Mouse (Mus musculus) urinary bladder, postnatal 10 days (tissue): ENCODE measurements around the gene Plekho1.
"Not testable (repeated sequence)": the region's sequence is repeated elsewhere in the genome, so short reads cannot be mapped to it uniquely, and the experiment has no call there.

Experiments
- DNase-seq: peaks from one replicate; pipeline ENCODE4 v3.0.0; 2022; ENCODE audit warnings: low spot score

Plekho1 gene

DNA sequence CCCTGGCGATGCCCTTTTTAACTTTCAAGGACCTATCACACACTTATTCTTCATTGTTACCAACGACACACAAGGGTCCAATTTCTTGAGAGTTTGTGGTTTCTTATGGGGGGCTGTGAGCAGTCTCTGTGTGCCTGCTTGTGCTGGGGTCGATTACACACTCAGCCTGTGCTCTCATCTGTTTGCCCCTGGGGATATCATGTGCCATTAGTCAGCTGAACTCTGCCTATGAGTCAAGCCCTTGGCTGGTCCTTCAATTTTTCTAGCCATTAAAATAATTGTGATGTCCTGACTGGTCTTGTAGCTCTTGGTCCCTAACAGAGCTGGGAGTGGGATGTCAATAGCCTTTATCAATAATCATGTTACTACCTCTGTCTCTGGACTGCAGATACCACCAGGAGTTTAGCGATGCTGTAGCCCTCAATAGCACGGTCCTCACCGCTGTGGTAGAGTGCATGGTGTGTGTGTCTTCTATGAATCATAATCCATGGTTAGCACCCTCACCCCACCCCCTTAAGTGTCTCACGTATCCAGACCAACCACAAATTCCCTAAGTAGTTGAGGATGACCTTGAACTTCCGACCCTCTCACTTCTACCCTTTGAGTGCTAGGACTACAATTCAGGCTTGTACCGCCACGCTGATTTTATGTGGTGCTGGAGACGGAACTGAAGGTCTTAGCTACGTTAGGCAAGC lies 15.4 kb downstream of the Plekho1 start:
- no peak for DNase-seq

DNA sequence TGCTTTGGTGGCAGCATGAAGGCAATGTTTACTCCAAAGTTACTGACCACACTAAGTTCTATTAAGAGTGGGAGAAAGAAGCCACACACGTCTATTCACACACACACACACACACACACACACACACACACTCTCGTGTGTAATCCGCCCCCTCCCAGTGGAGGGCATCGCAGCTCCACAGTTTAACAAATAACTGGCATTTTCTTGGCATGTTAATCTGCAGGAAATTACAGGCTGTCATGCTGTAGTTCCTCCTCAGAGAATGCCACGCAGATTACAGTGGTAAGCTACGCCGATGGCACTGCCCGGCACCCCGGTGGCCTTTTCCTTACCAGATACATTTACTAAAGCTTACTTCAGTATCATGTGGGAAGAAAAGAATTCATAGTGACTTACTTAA lies 17.5 kb downstream of the Plekho1 start:
- DNase-seq = no peak

DNA sequence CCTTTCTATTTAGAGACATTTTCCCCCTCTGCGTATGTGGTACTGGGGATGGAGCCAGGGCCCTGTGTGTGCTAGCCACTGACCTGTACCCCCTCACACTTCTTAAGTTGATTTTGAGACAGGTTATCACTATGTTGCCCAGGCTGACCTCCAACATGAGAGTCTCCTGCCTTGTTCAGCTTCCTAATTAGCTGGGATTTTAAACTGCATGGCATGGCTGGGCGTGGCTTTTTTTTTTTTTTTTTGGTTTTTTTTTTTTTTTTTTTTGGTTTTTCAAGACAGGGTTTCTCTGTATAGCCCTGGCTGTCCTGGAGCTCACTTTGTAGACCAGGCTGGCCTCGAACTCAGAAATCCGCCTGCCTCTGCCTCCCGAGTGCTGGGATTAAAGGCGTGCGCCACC lies 18.2 kb downstream of the Plekho1 start:
- not testable (repeated sequence) for DNase-seq

DNA sequence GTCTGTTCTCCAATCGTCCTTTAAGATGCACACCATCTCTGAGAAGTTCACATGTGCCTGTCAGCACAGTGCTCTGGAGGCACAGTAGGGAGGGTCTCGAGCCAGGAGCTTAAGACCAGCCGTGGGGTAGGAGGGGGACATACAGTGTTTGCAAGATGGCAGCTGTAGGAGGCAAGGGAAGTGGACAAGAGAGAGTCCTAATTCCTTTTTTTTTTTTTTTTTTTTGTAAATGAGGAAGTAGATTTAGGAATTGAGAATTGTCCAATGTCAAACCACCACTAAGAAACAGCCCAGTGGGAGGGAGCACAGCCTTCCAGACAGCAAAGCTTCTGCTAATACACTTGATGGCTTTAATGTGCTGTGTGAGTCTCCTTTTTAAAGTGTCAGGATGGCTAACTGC lies 18.7 kb downstream of the Plekho1 start:
- DNase-seq = no peak

DNA sequence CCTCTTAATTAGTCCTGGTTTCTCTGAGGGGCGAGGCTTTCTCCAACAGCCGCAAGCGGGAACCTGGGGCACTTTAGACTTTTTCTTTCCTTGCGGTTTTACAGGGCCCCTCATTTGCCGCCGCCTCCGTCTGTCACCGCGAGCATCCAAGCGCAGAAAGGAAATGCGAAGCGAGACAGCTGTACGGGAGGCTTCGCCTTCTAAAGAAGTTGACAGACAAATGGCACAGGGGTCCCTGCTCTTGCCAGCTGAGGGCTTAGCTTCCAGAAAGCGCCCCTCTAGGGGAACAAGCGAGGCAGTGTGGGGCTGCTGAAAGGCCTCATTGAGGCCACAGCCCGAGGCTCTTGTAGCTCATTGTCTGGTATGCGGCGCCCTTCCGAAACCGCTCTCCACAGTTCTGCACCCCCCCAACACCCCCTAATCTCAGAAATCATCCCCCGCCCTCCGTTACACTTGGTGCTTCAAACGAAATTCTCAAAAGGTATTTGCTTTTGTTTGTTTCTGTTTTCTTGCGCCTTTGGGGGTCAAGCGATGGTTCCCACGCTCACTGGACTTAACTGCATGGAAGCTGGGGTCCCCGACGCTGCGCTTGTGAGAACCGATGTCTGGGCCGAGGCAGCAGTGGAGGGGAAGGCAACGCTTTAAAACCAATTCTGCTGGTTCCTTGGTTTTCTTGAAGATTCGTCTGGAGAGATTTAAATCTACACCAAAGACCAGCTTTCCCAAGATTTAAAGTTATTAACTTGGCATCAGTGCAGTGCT lies 22.7 kb downstream of the Plekho1 start:
- no peak for DNase-seq

DNA sequence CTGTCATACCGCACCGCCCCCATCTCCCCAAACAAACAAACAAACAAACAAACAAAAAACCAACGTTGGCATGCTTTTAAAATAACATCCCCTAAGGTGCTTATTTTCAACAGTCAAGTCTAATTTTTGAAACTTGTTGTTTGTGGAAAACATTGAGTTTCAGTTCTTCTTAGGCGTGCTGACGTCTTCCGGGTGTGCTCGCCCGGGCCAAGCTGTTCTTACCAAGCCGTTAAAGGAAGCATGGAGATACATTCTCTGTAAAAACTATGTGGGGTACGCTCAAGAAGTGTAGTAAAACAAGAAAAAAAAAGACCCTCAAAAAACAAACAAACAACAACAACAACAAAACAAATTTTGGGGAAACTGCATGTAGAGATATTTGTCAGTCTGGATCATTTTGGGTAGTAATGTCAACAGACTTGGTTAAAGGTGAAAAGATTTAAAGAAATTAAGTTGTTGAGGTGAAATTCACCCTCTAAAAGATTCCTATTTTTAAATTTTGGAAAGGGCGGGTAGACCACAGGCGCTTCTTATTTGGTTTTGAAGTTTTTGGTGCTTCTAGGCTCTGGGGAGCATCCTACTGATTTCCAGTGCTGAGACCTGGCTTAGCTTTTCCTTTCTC lies 23.4 kb downstream of the Plekho1 start:
- no peak for DNase-seq

DNA sequence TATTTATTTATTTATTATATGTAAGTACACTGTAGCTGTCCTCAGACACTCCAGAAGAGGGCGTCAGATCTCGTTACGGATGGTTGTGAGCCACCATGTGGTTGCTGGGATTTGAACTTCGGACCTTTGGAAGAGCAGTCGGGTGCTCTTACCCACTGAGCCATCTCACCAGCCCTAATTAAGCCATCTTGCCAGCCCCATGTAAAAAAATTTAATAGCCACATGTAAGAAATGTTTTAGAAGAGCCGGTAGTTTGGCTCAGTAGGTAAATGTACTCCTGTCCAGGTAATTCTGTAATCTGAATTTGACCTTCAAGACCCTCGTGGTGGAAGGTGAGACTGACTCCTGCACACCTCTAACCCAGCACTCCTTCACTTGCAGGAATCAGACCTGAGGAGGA lies 25.1 kb downstream of the Plekho1 start:
- not testable (repeated sequence) for DNase-seq

DNA sequence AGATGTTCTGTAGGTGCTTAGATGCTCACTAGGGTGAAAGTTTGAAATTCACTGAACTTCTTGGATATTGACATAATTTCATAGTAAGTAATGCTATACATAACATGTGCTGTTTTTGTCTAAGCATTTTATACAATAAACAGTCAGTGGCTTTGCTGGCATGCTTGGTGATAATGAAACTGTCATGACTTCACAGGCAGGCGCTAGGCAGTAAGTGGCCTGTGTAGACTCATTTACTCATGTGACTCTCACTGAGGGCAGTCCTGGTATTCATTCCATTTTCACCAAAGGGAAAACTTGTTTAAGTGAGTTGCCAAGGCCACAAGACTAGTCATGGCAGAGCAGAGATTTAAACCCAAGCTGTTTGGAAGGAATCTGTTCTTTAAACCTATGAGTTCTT lies 26.5 kb downstream of the Plekho1 start:
- no peak for DNase-seq

DNA sequence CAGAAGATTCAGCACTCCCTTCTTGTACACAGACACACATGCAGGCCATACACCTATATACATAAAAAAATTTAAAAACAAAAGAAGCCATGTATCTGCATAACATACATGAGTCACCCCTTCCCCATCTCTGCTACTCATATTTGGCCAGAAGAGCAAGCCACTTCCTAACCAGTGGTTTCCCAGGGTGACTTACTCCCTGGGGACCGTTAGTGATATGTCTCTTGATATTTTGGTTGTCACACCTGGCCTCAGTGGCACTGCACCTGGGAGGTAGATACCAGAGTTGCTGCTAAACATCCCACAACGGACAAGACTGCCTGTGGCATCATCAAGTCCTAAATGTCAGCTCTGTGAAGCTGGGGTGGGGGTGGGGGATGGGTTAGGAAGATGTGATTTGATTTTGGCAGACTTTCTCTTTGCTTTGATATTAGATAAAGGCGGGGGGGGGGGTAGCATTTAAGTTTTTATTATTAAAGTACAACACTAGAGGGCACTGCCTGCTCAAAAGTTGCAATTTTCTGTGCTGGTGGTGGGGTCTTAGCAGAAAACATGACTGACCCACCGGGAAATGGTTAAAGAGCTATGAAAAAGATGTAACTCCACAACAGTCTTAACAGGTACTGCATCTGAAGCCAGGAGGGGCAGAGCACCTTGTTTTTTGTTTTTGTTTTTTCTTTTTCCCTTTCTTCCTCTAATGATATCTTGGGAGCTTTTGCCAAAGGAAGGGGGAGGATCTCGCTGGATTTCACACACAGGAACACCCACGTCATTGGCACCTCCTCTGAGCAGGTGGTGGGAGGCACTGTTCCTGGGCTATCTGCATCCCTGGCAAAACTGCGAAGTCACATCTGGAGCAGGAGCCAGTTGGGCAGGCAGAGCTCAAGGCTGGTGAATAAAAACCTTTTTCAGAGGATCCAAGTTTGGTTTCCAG lies 30.0 kb downstream of the Plekho1 start:
- no peak for DNase-seq

DNA sequence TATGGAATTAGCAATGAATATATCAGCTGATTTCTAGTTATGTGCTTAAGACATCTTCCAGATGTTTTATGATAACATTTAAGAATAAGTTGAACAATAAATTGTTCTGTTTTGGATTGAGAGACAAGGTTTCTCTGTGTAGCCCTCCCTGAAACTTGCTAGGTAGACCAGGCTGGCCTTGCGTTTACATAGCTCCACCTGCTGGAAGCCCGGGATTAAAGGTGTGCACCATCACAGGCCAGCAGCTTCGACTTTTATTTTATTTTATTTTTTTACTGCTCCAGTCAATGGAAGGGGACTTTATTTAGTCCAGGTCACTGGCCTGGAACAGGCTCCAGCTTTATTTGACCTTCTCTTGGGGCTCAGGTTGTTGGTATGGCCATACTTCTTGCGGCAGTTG lies 32.1 kb downstream of the Plekho1 start:
- DNase-seq = no peak

DNA sequence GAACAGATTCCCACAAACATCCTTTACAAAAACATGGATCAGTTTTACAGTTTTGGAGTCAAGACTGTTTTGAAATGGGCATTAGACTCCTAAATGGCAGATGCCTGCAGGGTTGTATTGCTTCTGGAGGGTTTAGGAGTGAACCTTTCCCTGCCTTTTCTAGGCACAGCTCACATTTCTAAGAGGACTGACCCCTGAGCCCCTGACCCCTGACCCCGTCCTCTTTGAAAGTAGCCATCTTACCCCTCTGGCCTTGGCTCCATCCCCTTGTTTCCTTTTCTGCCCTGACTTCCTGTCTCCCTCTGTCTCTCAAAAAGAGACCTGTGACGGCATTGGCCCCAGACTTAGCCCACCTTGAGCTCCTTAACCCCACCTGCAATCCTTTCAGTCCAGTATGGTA lies 32.6 kb downstream of the Plekho1 start:
- no peak for DNase-seq

DNA sequence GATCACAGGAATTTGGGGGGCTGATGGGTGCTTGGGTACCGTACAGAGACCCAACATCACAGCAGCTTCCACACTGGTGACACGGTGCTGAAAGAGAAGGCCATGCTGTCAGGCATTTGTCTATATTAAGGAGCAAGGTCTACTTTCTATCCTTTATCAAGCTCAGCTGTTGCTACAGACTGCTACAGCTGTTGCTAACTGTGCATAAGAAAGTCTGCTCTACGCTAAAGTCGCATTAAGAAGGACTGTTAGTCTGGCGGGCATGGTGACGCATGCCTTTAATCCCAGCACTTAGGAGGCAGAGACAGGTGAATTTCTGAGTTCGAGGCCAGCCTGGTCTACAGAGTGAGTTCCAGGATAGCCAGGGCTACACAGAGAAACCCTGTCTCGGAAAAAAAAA lies 33.6 kb downstream of the Plekho1 start:
- DNase-seq = not testable (repeated sequence)

DNA sequence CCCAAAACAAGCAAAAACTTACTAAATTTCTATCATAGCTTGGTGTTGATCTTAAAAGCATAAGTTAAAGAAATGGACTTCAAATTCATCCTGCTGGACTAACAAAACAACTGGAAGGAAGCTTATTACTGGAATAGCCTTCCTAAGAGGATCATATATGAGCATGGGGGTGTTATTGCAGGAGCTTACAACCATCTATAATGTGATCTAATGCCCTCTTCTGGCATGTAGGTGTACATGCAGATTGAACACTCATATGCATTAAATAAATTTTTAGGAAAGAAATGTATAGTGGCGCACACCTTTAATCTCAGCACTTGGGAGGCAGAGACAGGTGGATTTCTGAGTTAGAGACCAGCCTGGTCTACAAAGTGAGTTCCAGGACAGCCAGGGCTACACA lies 36.0 kb downstream of the Plekho1 start:
- no peak for DNase-seq

DNA sequence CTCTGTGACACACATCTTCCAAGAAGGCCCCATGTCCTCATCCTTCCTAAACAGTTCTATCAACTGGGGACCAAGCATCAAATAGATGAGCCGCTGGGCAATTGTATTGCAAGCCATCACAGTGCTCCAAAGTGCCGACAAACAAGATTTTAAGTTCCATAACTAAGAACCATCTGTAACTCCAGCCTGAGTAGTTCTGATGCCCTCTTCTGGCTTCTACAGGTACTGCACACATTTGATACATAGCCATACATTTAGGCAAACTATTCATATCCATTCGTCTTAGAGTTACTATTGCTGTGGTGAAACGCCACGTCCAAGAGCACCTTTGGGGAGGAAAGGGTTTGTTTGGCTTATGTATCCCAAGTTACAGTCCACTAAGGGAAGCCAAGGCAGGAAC lies 36.7 kb downstream of the Plekho1 start:
- no peak for DNase-seq

DNA sequence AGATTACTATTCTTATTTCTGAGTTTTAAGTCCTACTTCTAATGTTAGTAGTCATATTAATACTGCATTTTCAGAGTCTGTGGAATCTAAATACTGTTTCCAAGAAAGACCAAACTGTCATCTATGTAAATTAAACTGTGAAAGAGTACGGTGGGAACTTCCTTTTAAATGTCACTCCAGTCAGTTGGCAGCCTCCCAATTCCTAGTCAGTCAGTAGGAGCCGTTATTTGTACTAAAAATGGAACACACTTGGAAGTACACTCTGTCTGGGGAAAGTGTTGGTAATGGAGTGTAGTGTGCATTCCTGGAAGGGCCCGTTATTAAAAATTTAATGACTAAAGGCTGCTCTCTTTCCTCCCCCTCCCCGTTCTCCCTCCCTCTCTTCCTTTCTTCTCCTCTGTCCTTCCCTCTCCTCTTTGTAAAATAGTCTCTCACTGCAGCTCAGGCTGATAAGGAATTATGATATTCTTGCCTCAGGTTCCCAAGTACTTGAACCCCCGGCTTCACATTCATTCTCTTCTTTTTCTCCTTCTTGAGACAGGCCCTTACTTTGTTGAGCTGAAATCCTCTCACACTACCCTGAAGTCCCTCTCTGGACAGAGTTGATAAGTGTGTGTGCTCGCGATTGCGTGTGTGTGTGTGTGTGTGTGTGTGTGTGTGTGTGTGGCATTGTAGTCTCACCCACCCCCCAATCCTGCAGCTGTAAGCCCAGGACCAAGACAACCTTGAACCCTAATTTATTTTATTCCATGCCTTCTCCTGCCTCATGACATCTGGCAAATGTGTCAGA lies 38.2 kb downstream of the Plekho1 start:
- DNase-seq = no peak

DNA sequence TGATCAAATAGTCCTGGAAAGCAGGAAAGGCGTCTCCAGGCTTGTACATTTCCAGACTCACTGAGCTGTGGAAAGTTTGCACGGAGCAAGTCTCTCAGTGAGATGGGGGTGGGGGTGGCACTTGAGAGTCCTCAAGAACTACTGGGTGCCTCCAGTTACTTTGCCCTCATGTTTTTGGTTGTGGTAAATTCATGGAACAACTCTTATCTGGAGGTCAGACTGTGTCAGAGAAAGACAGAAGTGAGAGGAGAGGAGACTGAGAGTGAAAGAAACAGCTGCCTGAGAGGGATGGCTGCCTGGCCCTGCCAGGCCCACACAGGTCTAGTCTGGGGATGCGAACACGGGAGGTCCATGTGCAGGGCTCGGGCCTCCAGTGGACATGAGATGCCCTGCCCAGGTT lies 40.5 kb downstream of the Plekho1 start:
- no peak for DNase-seq

DNA sequence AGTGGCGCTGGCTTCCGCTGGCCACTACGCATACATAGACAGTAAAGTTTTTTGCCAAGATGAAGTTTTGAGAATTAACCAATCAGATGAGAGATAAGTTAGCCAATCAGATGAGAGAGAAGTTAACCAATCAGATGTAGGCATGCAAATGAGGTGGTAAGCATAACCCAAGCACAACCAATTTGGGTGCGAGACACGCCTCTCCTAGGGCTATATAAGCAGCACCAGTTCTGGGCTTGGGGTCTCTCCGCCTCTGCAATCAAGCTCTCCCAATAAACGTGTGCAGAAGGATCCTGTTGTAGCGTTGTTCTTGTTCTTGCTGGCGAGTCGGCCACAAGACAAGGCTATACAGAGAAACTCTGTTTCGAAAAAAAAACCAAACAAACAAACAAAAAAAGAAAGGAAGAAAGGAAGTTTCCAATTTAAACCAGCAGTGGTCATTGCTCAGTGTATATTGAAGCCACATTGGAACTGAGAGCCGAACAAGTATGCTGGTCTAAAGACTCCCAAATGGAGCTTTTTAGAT lies 41.1 kb downstream of the Plekho1 start:
- not testable (repeated sequence) for DNase-seq

DNA sequence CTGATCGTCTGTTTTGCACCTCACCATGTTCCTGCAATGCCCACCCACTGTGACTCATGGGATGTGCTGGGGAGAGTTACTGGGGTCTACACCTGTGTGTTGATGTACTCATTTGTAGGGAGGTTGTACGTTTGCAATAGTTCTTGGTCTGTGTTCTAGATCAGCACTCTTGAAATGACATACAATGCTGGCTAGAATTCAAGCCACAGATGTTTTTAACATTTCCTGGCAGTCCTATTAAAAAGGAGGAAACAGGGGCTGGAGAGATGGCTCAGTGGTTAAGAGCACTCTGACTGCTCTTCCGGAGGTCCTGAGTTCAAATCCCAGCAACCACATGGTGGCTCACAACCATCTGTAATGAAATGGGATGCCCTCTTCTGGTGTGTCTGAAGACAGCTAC lies 42.3 kb downstream of the Plekho1 start:
- no peak for DNase-seq

DNA sequence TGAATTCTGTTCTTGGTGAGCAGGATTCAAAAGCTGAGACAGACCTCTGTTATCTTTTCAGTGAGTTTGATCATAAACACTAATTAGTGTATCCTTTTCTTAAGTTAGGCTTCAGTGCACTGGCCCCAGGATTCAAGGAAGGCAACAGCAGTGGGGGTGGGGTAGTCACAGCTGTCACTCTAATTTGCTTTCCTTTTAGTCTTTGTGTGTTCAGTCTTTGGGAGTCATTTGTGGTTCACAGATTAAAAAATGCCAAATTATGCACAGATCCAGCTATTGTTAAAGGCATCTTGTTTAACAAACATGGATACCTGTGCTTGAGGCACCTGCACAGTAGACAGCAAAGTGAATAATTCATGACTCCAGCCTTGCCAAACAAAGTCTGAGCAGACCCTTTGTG lies 42.8 kb downstream of the Plekho1 start:
- DNase-seq = no peak

DNA sequence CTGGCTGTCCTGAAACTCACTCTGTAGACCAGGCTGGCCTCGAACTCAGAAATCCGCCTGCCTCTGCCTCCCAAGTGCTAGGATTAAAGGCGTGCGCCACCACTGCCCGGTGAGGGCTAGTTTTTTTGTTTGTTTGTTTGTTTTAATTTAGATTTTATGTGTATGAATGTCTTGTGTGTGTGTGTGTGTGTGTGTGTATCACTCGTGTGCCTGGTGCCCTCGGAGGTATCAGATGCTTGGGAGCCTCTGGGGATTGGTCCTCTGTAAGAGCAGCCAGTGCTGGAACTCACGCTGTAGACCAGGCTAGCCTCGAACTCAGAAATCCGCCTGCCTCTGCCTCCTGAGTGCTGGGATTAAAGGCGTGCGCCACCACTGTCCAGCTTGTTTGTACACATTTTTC lies 44.2 kb downstream of the Plekho1 start:
- DNase-seq = not testable (repeated sequence)
